Mouse (Mus musculus) MEL (cell line): ENCODE results near the gene Gm20388. TPM values are rescaled to one million over a fixed set of nuclear protein-coding genes. Genes with fewer than 3 reads are reported as not detected.

ENCODE experiments used
- DNase-seq: peaks from one replicate; pipeline ENCODE4 v3.0.0; 2011; ENCODE audit warnings: low read depth, low spot score
- H3K27ac ChIP-seq: 2 replicates; pipeline ENCODE4 v1.5.1; 2012; ENCODE audit warnings: low read depth, mild to moderate bottlenecking, control low read depth, low read length, moderate library complexity; ENCODE audit not compliant: control insufficient read depth
- H3K27me3 ChIP-seq, 2 experiments: fragments of 150-350 bp in 1 of 2; sonication (generic) in 1 of 2; 2 replicates each; pipeline ENCODE4 v1.6.1; 2012; ENCODE audit warnings: low read length in 2 of 2, mild to moderate bottlenecking in 2 of 2, improper control_type of control experiment in 1 of 2, moderate library complexity in 1 of 2; ENCODE audit not compliant: insufficient read depth in 2 of 2, control insufficient read depth in 1 of 2
- H3K36me3 ChIP-seq, 2 experiments: 2 replicates each; pipeline ENCODE4 v1.6.1; 2012 to 2014; ENCODE audit warnings: low read length in 2 of 2, improper control_type of control experiment in 1 of 2, inconsistent platforms in 1 of 2, mild to moderate bottlenecking in 1 of 2; ENCODE audit not compliant: insufficient read depth in 2 of 2, control insufficient read depth in 1 of 2
- H3K4me1 ChIP-seq, 2 experiments: fragments of 150-350 bp in 1 of 2; sonication (generic) in 1 of 2; 2 replicates each; pipeline ENCODE4 v1.6.1; 2012; ENCODE audit warnings: low read length in 2 of 2, improper control_type of control experiment in 1 of 2, mild to moderate bottlenecking in 1 of 2; ENCODE audit not compliant: insufficient read depth in 2 of 2, control insufficient read depth in 1 of 2
- H3K4me3 ChIP-seq, 2 experiments: fragments of 150-350 bp in 1 of 2; sonication (generic) in 1 of 2; 2 replicates each; pipeline ENCODE4 v1.5.1; 2012; ENCODE audit warnings: low read depth in 2 of 2, low read length in 2 of 2, mild to moderate bottlenecking in 2 of 2, moderate library complexity in 2 of 2, control low read depth in 1 of 2, improper control_type of control experiment in 1 of 2; ENCODE audit not compliant: control insufficient read depth in 1 of 2, insufficient read depth in 1 of 2
- H3K79me2 ChIP-seq: 2 replicates; pipeline ENCODE4 v1.6.1; 2012; ENCODE audit warnings: mild to moderate bottlenecking, low read length, moderate library complexity; ENCODE audit not compliant: control insufficient read depth, poor library complexity, insufficient read depth
- H3K9ac ChIP-seq: 2 replicates; pipeline ENCODE4 v1.6.1; 2012; ENCODE audit warnings: low read depth, mild to moderate bottlenecking, control low read depth, low read length, moderate library complexity; ENCODE audit not compliant: control insufficient read depth, poor library complexity, severe bottlenecking
- H3K9me3 ChIP-seq: fragments of 150-350 bp; sonication (generic); replicated peaks from 2 replicates; pipeline ENCODE4 v1.6.1; 2012; ENCODE audit warnings: mild to moderate bottlenecking, low read length, improper control_type of control experiment, moderate library complexity; ENCODE audit not compliant: insufficient read depth
- BHLHE40 ChIP-seq: IDR thresholded peaks from 2 replicates; pipeline ENCODE4 v1.6.1; 2012; ENCODE audit warnings: low read depth, mild to moderate bottlenecking, inconsistent platforms, low read length, improper control_type of control experiment, borderline replicate concordance
- ELF1 ChIP-seq: IDR thresholded peaks from 2 replicates; pipeline ENCODE4 v1.6.1; 2014; ENCODE audit warnings: low read depth, mild to moderate bottlenecking, inconsistent platforms, low read length, improper control_type of control experiment, moderate library complexity
- MAX ChIP-seq: IDR thresholded peaks from 2 replicates; pipeline ENCODE4 v1.6.1; 2011; ENCODE audit warnings: low read length, improper control_type of control experiment
- MAZ ChIP-seq: IDR thresholded peaks from 2 replicates; pipeline ENCODE4 v1.6.1; 2012; ENCODE audit warnings: low read depth, mild to moderate bottlenecking, inconsistent platforms, low read length, improper control_type of control experiment
- MXI1 ChIP-seq: IDR thresholded peaks from 2 replicates; pipeline ENCODE4 v1.6.1; 2011; ENCODE audit warnings: mild to moderate bottlenecking, low read depth, low read length, improper control_type of control experiment
- NELFE ChIP-seq: IDR thresholded peaks from 2 replicates; pipeline ENCODE4 v1.6.1; 2011; ENCODE audit warnings: low read depth, low read length, improper control_type of control experiment
- NRF1 ChIP-seq: IDR thresholded peaks from 2 replicates; pipeline ENCODE4 v1.6.1; 2014; ENCODE audit warnings: low read depth, mild to moderate bottlenecking, inconsistent platforms, low read length, improper control_type of control experiment, moderate library complexity; ENCODE audit not compliant: poor library complexity, insufficient read depth, severe bottlenecking
- RCOR1 ChIP-seq: IDR thresholded peaks from 2 replicates; pipeline ENCODE4 v1.6.1; 2012; ENCODE audit warnings: low read depth, mild to moderate bottlenecking, inconsistent platforms, low read length, improper control_type of control experiment
- SIN3A ChIP-seq: IDR thresholded peaks from 2 replicates; pipeline ENCODE4 v1.6.1; 2012; ENCODE audit warnings: low read length, improper control_type of control experiment, inconsistent platforms
- SMC3 ChIP-seq: IDR thresholded peaks from 2 replicates; pipeline ENCODE4 v1.6.1; 2011; ENCODE audit warnings: low read depth, low read length, improper control_type of control experiment
- TAL1 ChIP-seq: IDR thresholded peaks from 2 replicates; pipeline ENCODE4 v1.6.1; 2012; ENCODE audit warnings: mild to moderate bottlenecking, inconsistent platforms, low read length, moderate library complexity, mixed read lengths
- TCF12 ChIP-seq: IDR thresholded peaks from 2 replicates; pipeline ENCODE4 v1.6.1; 2014; ENCODE audit warnings: low read depth, mild to moderate bottlenecking, inconsistent platforms, low read length, improper control_type of control experiment, moderate library complexity
- ZC3H11A ChIP-seq: IDR thresholded peaks from 2 replicates; pipeline ENCODE4 v1.6.1; 2012; ENCODE audit warnings: low read depth, mild to moderate bottlenecking, inconsistent platforms, low read length, improper control_type of control experiment
- ZMIZ1 ChIP-seq: IDR thresholded peaks from 2 replicates; pipeline ENCODE4 v1.6.1; 2012; ENCODE audit warnings: low read depth, mild to moderate bottlenecking, inconsistent platforms, low read length, improper control_type of control experiment, moderate library complexity
- polyA plus RNA-seq, 2 experiments: library from polyadenylated mRNA; stranded (reverse) in 1 of 2; unstranded in 1 of 2; fragments of >175 nt in 1 of 2; fragments of >200 nt in 1 of 2; gene quantifications; 2 replicates each; pipeline versions ENCODE4 v1.2.1 to v1.2.4; 2012; ENCODE audit warnings: low replicate concordance in 2 of 2, low read depth in 1 of 2; ENCODE audit not compliant: insufficient read length in 2 of 2, insufficient read depth in 1 of 2, missing spikeins in 1 of 2
- total RNA-seq: library from RNA; depleted of rRNA; stranded (reverse); fragments of 300-350 nt; gene quantifications from 2 replicates; pipeline ENCODE4 v1.2.3, GENCODE M21; 2012

The Gm20388 gene
- total and polyA plus RNA-seq, 3 experiments, result 11.1 to 17.8 TPM; not detected in 1

DNA sequence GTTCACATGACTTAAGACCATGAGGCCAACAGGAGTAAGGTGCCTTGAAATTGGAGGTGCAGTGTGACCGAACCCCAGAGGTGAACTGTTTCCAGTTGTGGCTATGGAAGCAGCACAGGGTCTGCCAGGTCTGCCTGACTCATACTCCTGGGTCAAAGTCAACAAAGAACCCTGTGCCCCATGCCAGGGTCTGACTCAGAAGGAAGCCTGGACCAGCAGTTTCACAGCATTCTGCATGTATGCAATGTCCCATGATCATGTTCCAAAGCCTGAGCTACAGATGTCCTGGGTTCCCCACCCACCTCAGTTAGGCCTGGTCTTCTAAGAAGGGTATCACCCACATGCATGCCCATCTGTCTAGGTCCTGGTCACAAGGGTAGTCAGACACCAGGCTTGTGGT is 1978.7 kb downstream of the Gm20388 start:
- peaks cover 0 to 42% of the 10 kb centered on the region in 2 experiments; a peak in 2 of 4 replicates for H3K36me3 ChIP-seq
- TF ChIP-seq ZMIZ1, result no peak
- no peak for TF ChIP-seq ELF1
- H3K4me3 ChIP-seq, result no peak overlapping the region
- DNase-seq, result no peak
- no peaks in the 10 kb centered on the region for H3K27me3 ChIP-seq
- no peaks in the 10 kb centered on the region for H3K4me1 ChIP-seq
- no peak overlapping the region for H3K9ac ChIP-seq
- H3K79me2 ChIP-seq, result peaks cover 7% of the 10 kb centered on the region
- no peak overlapping the region for H3K27ac ChIP-seq
- no peaks in the 10 kb centered on the region for H3K9me3 ChIP-seq

GRCm38 (mm10) chr8:121889810-121890785 is 1979.5 kb downstream of the Gm20388 start:
- no peak for DNase-seq
- Histone ChIP-seq H3K9me3 (no peaks in the 10 kb centered on the region), H3K27ac (no peak overlapping the region), H3K4me1 (no peaks in the 10 kb centered on the region), H3K36me3 (peaks cover 0 to 44% of the 10 kb centered on the region in 2 experiments; a peak in 2 of 4 replicates), H3K79me2 (peaks cover 10% of the 10 kb centered on the region), H3K9ac (no peak overlapping the region), H3K27me3 (no peaks in the 10 kb centered on the region), H3K4me3 (no peak overlapping the region)
- no peak for TF ChIP-seq TCF12
- no peak for TF ChIP-seq ZC3H11A
- TF ChIP-seq MAZ, result no peak
- no peak for TF ChIP-seq NRF1
- no peak for TF ChIP-seq MXI1
- TF ChIP-seq SMC3, result no peak
- TF ChIP-seq SIN3A, result no peak
- no peak for TF ChIP-seq ZMIZ1
- no peak for TF ChIP-seq NELFE
- TF ChIP-seq BHLHE40, result no peak
- TF ChIP-seq MAX, result no peak
- no peak for TF ChIP-seq TAL1
- TF ChIP-seq RCOR1, result no peak
